Mouse (Mus musculus) bone marrow, adult 2 months (tissue): ENCODE data around the gene Agpat1. TPM values are rescaled to one million over a fixed set of nuclear protein-coding genes. Genes with fewer than 3 reads are reported as not detected.
A peak's percentile ranks its signal among the peaks of the same experiment; 100 is the strongest.

Experiments used
- H3K27ac ChIP-seq: fragments of 200-500 bp; 2 replicates; pipeline ENCODE4 v1.5.1; 2012; ENCODE audit warnings: low read depth, mild to moderate bottlenecking, control low read depth, inconsistent platforms, low read length; ENCODE audit not compliant: control insufficient read depth, poor library complexity, insufficient read depth
- H3K4me1 ChIP-seq: fragments of 200-500 bp; 2 replicates; pipeline ENCODE4 v1.6.1; 2011; ENCODE audit warnings: low read length; ENCODE audit not compliant: control insufficient read depth, insufficient read depth
- H3K4me3 ChIP-seq: fragments of 200-500 bp; replicated peaks from 2 replicates; pipeline ENCODE3; 2011; ENCODE audit warnings: mild to moderate bottlenecking, low read depth, low read length, control low read depth; ENCODE audit not compliant: control insufficient read depth
- CTCF ChIP-seq: fragments of 200-500 bp; IDR thresholded peaks from 2 replicates; pipeline ENCODE4 v1.5.1; 2011; ENCODE audit warnings: low read length, control low read depth; ENCODE audit not compliant: control insufficient read depth, insufficient read depth
- POLR2A ChIP-seq: fragments of 200-500 bp; IDR thresholded peaks from 2 replicates; pipeline ENCODE4 v1.6.1; 2011; ENCODE audit warnings: low read depth, mild to moderate bottlenecking, control low read depth, low read length, borderline replicate concordance; ENCODE audit not compliant: control insufficient read depth
- WGBS: fragments of 180-500 bp; shearing (Covaris S2); methylation state at CpG from one replicate; pipeline ENCODE4 v1.1.7; 2018; 5-methylcytosine and 5-hydroxymethylcytosine counted together
- polyA plus RNA-seq: library from polyadenylated mRNA; stranded (reverse); fragments of >200 nt; gene quantifications from 2 replicates; pipeline ENCODE4 v1.2.4, GENCODE M21; 2011; ENCODE audit warnings: low replicate concordance; ENCODE audit not compliant: missing spikeins, insufficient read depth, insufficient read length

Gene Agpat1
- polyA plus RNA-seq, 1 experiment: 66.7 TPM

- TF ChIP-seq CTCF: no peak
- TF ChIP-seq POLR2A: no peak
- H3K4me3 ChIP-seq: peak within 1 kb of the TSS; percentile 63
- WGBS: 4% methylated on average over 29 of the region's 29 CpGs
- no peaks in the 10 kb centered on the region; the same call in 1 of the 2 replicates for H3K4me1 ChIP-seq
- H3K27ac ChIP-seq: peak within 1 kb of the TSS; percentile 66
These were observed 24.0 kb downstream of the Agpat1 start, which contains the start of gene Ppt2 for GRCm38 (mm10) chr17:34627943-34628643. Gene Ppt2, minus strand, starts transcription at chr17:34628510.

GRCm38 (mm10) chr17:34628644-34628967 lies 24.5 kb downstream of the Agpat1 start:
- Histone ChIP-seq H3K4me1 (peaks cover 1% of the 10 kb centered on the region; the same call in 1 of the 2 replicates), H3K4me3 (no peak overlapping the region), H3K27ac (no peak overlapping the region)
- 67% methylated on average over 5 of the region's 5 CpGs for WGBS
- TF ChIP-seq CTCF: no peak
- TF ChIP-seq POLR2A: no peak

GRCm38 (mm10) chr17:34629221-34629751 lies 25.2 kb downstream of the Agpat1 start, which contains the start of gene Prrt1:
Gene Prrt1, plus strand, starts transcription at chr17:34629533.
- TF ChIP-seq CTCF: no peak
- no peak for TF ChIP-seq POLR2A
- no peak within 1 kb of the TSS for H3K27ac ChIP-seq
- no peak within 1 kb of the TSS for H3K4me3 ChIP-seq
- 43% methylated on average over 16 of the region's 16 CpGs for WGBS
- H3K4me1 ChIP-seq: peaks cover 1% of the 10 kb centered on the region; the same call in 1 of the 2 replicates

- Histone ChIP-seq H3K27ac (no peak overlapping the region), H3K4me1 (peaks cover 1% of the 10 kb centered on the region; the same call in 1 of the 2 replicates), H3K4me3 (no peak overlapping the region)
- 18% methylated on average over 12 of the region's 12 CpGs for WGBS
- TF ChIP-seq CTCF (no peak), POLR2A (no peak)
These were observed 25.9 kb downstream of the Agpat1 start for GRCm38 (mm10) chr17:34629796-34630603.

- 2% methylated on average over 48 of the region's 48 CpGs for WGBS
- TF ChIP-seq CTCF (no peak), POLR2A (no peak)
- peaks cover 1% of the 10 kb centered on the region; the same call in 1 of the 2 replicates for H3K4me1 ChIP-seq
- no peak overlapping the region for H3K27ac ChIP-seq
- peak overlapping the region; percentile 17 for H3K4me3 ChIP-seq
These were observed 26.8 kb downstream of the Agpat1 start for GRCm38 (mm10) chr17:34630761-34631301.

GRCm38 (mm10) chr17:34631647-34632046 lies 27.6 kb downstream of the Agpat1 start:
- WGBS: 25% methylated on average over 12 of the region's 12 CpGs
- TF ChIP-seq CTCF: no peak
- no peak for TF ChIP-seq POLR2A
- peak overlapping the region; percentile 34 for H3K4me3 ChIP-seq
- H3K27ac ChIP-seq: no peak overlapping the region; the same call in 1 of the 2 replicates
- peaks cover 1% of the 10 kb centered on the region; the same call in 1 of the 2 replicates for H3K4me1 ChIP-seq

GRCm38 (mm10) chr17:34632261-34632691 lies 28.2 kb downstream of the Agpat1 start:
- under 1% methylated on average over 26 of the region's 26 CpGs for WGBS
- peaks cover 1% of the 10 kb centered on the region; the same call in 1 of the 2 replicates for H3K4me1 ChIP-seq
- H3K4me3 ChIP-seq: peak overlapping the region; percentile 58
- H3K27ac ChIP-seq: peak overlapping the region; percentile 68
- TF ChIP-seq CTCF: no peak
- TF ChIP-seq POLR2A: peak; percentile 48; the same call in 1 of the 2 replicates

GRCm38 (mm10) chr17:34635671-34636070 lies 31.6 kb downstream of the Agpat1 start:
- no peak overlapping the region for H3K27ac ChIP-seq
- H3K4me1 ChIP-seq: peaks cover 2% of the 10 kb centered on the region; the same call in 1 of the 2 replicates
- WGBS: 40% methylated on average over 2 of the region's 2 CpGs
- H3K4me3 ChIP-seq: no peak overlapping the region
- TF ChIP-seq CTCF (no peak), POLR2A (no peak)

- Histone ChIP-seq H3K27ac (peak overlapping the region; percentile 63), H3K4me3 (peak overlapping the region; percentile 21), H3K4me1 (peaks cover 5% of the 10 kb centered on the region; the same call in 1 of the 2 replicates)
- WGBS: 66% methylated on average over 3 of the region's 3 CpGs
- no peak for TF ChIP-seq CTCF
- no peak for TF ChIP-seq POLR2A
These were observed 33.4 kb downstream of the Agpat1 start for GRCm38 (mm10) chr17:34637459-34637858.
